Mouse (Mus musculus) left cerebral cortex, postnatal 25 days (tissue): ENCODE results near the gene Prkx. TPM values are rescaled to one million over a fixed set of nuclear protein-coding genes. Genes with fewer than 3 reads are reported as not detected.
A peak's percentile ranks its signal among the peaks of the same experiment; 100 is the strongest.

Experiments used
- DNase-seq, 2 experiments: peaks; one replicate each; pipeline ENCODE4 v3.0.0; 2022; ENCODE audit warnings: low spot score in 2 of 2, mixed read lengths in 1 of 2
- intact Hi-C: fragments of 180-260 bp; cut with DNase I; formaldehyde crosslinking; loops from one replicate; pipeline ENCODE4 v1.15.1; 2025
- total RNA-seq, 2 experiments: library from RNA; stranded (reverse); gene quantifications; 2 replicates each; pipeline ENCODE4 v1.2.3; 2021

The Prkx gene
- total RNA-seq, result 10 to 100 TPM in 1 of 2 experiments, 1 to 10 TPM in 1; 8.7 to 10.5 TPM

DNA sequence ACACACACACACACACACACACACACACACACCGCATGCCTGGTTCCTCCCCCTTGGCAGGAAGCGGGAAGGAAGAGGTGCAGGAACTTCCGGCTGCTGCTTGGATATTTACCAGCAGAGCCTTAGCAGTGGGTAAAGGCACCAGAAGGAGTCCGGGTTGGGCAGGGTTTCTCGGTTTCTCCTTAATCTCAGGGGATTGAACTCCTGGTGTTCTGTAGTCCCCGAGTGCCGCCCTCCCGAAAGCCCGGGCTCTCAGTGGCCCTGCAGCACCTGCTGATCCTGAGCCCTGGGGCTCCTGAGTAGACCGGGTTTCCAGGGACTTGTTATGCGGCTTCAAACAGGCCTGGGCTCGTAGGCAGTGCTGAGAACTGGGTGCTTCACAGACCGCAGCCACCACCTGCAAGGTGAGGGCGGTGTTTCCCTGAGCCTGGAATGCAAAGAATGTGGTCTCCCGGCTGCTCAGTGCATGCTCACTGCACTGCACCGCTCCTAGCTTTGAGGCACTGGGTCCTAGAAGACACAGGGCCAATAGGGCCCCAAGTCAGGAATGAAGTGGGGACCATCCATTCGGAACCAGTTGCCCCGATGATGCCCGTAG, at the start of gene Prkx:
TSS of gene Prkx (minus strand) at position 41 of the 598 bp plus-strand sequence.
- intact Hi-C loops, result no loop called here
- DNase-seq, result peak in 1 of 2 experiments; percentile 24

GRCm38 (mm10) chrX:77812031-77812430, 16.0 kb upstream of the Prkx start:
- peak; percentile 14 to 47 for DNase-seq
- intact Hi-C loops, result loop anchor here (5.0 kb wide), 2 partner anchors 140 to 610 kb away; no protein-coding TSS in a partner anchor

DNA sequence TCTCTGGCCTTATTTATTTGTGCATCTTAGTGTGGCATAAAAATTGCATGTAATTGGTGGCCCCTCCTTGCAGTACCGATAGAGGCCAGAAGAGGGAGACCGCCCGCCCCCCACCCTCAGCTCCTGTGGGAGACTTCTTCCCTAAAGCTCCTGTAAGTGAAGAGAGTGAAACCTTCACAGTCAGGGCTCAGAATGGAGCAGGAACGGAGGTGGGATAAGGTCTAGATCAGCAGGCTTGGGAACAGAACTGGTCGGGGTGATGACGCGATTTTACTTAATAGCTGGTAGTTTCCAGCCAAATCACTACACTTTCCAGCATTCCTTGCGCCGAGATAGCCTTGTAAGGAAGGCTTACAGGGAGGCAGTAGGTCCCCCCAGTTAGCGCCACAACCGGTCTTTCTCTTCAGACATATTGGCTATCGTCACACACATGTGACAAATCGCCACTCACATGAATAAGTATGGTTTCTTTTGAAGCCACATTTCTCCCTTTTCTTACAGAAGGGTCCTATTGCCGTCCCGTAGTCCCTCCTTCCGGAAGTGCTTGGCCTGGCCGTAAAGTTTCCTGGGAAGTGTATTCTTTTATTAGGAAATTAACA, 14.6 kb upstream of the Prkx start:
- peak; percentile 72 for DNase-seq
- intact Hi-C loops, result loop anchor here (5.0 kb wide), 2 partner anchors 138 to 612 kb away; no protein-coding TSS in a partner anchor

DNA sequence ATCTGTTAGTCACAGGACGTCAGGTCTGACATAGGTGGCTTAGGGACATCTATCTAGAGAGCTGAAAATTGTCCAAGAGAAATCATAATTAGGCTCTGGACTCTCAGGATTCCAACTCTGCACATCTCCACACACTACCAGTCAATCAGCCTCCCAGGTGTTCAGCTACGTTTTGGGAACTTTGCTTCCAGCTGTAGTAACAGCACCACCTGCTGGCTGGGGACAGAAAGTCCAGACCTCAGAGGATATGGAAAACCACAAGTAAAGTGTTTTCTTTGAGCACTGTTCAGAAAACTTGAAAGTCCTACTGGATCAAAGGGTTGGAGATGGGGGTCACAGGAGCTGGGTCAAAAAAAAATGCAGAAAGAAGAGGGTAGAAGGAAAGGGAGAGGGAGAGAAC, 12.5 kb upstream of the Prkx start:
- DNase-seq, result peak in 1 of 2 experiments; percentile 14
- intact Hi-C loops, result loop anchor here (2.0 to 5.0 kb wide), 2 partner anchors 68 to 1126 kb away; no protein-coding TSS in a partner anchor

DNA sequence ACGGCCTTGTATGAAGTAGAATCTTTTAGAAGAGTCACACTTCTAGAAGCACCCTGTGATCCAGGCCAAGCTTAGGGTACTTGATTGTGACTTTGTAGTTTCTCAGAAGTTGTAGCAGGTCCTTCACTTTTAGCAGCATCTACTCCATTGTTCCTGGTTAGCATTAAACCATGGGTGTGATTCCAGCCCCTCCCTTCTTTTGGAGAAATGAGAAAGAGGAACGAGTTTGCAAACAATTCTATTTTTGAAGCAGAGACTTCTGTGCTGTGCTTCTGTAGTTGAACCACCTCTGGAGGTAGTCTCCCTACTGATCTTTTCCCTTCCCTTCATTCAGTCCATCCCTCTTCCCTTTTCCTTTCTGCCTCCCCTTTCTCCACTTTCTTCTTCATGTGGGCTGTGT, 6.2 kb upstream of the Prkx start:
- intact Hi-C loops, result no loop called here

DNA sequence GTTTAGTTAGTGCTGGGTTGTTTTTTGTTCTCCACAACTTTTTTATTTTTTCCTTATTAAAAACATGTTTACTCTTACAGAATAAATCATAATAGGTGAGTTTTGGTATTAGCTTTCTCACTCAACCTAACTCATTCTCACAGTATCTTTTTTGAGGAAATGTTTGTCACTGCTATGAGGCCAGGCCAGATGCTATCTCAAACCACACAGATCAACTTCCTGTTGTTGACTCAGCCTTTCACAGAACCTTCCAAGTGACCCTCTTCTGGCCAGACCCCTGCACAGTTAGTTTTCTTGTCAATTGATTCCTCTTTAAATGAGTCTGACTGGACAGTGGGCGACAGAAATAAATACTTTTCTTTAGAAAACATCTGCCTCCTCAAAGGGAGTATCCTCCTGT, 5.5 kb upstream of the Prkx start:
- no peak for DNase-seq
- intact Hi-C loops, result no loop called here

More for the DNA sequence above, 6.2 kb upstream of the Prkx start:
- no peak for DNase-seq

GRCm38 (mm10) chrX:77799554-77799953, 3.5 kb upstream of the Prkx start:
- intact Hi-C loops, result no loop called here
- no peak for DNase-seq

DNA sequence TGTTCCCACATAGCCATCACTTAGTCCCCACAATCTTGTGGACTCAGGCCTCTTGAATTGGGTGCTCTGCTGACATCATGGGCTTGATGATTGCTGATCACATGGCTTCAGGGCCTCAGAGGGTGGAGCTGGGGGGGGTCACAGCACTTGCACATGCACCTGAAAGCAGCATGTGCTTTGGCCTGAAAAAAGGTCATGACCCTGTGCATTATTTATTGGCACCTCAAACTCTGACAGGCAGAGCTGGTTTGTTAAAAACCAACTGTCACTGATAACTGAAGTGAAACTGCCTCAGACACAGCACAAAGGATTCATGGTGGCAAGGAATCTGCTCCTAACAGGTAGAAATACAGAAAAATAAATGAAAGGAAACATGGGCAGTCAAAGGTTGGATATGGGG, 1.7 kb upstream of the Prkx start:
- no peak for DNase-seq
- intact Hi-C loops, result no loop called here

- DNase-seq, result no peak
- intact Hi-C loops, result no loop called here
Measured at GRCm38 (mm10) chrX:77796916-77797315, 838 bp upstream of the Prkx start.

GRCm38 (mm10) chrX:77795858-77796174, 262 bp downstream of the Prkx start:
- DNase-seq, result peak; percentile 83 to 88
- intact Hi-C loops, result no loop called here

- peak in 1 of 2 experiments; percentile 22 for DNase-seq
- intact Hi-C loops, result no loop called here
Measured at GRCm38 (mm10) chrX:77794962-77795857, 868 bp downstream of the Prkx start.

GRCm38 (mm10) chrX:77788675-77789074, 7.4 kb downstream of the Prkx start:
- DNase-seq, result peak in 1 of 2 experiments; percentile 54
- intact Hi-C loops, result no loop called here

DNA sequence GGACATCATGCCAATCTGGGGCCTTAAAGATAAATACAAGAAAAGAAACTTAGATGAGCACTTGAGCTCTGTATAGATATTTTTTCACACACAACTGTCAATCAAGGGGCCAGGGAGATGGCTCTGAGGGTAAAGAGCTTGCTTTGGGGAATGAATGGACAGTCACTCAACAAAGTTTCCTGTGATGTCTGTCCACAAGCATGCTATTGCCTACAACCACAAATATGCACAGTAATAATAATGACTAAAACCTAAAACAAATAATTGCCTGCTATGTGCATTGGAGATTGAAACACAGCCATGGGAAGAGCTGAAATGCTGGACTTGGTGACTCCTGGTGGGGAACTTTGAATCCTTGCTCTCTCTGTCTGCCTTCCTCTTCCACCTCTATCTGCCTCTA, 9.7 kb downstream of the Prkx start:
- no peak for DNase-seq
- intact Hi-C loops, result no loop called here

GRCm38 (mm10) chrX:77777822-77778221, 18.3 kb downstream of the Prkx start:
- intact Hi-C loops, result no loop called here
- no peak for DNase-seq

DNA sequence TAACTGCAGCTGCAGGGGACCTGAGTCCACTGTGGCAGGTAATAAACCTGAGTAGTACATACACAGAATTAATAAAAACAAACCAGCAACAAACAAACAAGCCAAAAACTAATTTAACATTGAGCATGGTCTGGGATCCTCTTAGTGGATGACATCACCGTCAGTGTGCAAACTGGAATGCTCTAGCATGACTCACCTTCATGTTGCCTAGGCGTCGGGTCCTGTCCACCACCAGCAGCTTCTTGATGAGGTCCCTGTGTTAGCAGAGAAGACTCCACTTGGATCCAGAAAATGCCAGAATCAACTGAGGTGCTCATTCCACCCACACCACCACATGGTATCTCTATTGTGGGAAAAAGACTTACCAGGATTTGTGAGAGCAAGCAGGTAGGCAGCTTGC, 30.9 kb downstream of the Prkx start:
- DNase-seq, result no peak
- intact Hi-C loops, result no loop called here

GRCm38 (mm10) chrX:77744260-77744659, 51.8 kb downstream of the Prkx start:
- intact Hi-C loops, result no loop called here
- DNase-seq, result no peak

DNA sequence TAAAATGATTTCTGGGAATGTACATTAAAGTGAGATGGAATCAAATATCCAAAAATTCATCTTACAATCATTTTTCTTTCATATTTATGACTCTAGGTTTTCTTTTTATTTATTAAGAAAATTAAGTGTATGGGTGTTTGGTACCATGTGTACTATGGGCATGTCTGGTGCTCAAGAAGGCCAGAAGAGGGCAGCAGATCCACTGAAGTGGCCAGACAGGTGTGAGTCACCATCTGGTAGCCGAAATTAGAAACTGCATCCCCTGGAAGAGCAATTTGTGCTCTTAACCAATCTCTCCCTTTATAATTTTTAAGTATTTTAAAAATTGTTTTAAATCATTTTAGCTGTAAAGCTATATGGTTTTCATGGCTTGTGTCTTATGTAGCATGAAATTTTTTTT, 54.7 kb downstream of the Prkx start:
- DNase-seq, result peak; percentile 7 to 26

DNA sequence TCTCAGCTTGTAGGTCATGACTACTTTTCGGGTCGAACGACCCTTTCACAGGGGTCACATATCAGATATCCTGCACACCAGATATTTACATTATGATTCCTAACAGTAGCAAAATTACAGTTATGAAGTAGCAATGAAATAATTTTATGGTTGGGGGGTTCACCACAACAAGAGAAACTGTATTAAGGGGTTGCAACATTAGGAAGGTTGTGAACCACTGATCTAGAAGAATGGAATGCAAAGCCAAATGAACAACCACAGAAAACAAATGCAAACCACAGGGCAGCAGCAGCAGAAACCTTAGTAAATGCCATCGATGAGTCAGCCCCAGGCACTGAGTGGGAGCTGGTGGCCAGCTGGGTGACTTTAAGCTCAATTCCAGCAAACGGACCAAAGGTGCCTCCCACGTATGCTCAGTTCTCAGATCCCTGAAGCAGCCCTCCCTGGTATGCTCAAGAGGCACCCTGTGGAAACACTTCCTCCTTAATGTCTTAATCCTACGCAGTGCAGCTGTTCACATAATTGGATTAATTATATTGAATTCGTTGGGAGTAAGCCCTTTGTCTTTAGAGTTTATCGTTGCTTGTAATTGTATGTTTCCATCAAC, 62.0 kb downstream of the Prkx start:
- intact Hi-C loops, result no loop called here
- DNase-seq, result no peak

More for the DNA sequence above, 54.7 kb downstream of the Prkx start:
- intact Hi-C loops, result loop anchor here (2.0 kb wide), 1 partner anchor 67 kb away; no protein-coding TSS in a partner anchor

- intact Hi-C loops, result loop anchor here (2.0 kb wide), 1 partner anchor 1039 kb away; no protein-coding TSS in a partner anchor
- peak; percentile 27 to 43 for DNase-seq
Measured at GRCm38 (mm10) chrX:77720298-77720697, 75.8 kb downstream of the Prkx start.
